Mouse (Mus musculus): ENCODE data around the gene Grin2d.

The Grin2d gene

GRCm38 (mm10) chr7:45853089-45853488 is 25.1 kb downstream of the Grin2d start:
- DNase-seq (ENCODE audit: low spot score), result no peak

DNA sequence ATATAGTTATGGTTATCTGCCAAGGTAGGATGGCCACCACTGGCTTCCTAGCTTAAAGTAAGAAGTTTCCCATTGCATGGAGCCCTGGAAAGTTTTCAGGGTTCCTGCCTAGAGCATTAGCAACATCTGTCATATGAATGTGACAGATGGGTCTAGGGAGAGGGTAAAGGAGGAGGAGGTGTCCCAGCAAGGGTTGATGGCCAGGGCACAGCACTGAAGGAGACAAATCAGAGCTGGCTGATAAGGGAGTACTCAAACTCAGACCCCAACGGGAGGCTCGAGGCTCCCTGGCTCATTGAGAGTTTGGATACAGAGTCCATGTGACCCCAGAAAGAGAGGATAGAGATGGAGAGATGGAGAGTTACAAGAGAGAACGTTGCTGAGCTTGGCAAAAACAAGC is 27.5 kb downstream of the Grin2d start:
- DNase-seq (ENCODE audit: low spot score), result no peak

- DNase-seq (ENCODE audit: low spot score), result no peak
Measured at GRCm38 (mm10) chr7:45848447-45849027, 29.6 kb downstream of the Grin2d start.

DNA sequence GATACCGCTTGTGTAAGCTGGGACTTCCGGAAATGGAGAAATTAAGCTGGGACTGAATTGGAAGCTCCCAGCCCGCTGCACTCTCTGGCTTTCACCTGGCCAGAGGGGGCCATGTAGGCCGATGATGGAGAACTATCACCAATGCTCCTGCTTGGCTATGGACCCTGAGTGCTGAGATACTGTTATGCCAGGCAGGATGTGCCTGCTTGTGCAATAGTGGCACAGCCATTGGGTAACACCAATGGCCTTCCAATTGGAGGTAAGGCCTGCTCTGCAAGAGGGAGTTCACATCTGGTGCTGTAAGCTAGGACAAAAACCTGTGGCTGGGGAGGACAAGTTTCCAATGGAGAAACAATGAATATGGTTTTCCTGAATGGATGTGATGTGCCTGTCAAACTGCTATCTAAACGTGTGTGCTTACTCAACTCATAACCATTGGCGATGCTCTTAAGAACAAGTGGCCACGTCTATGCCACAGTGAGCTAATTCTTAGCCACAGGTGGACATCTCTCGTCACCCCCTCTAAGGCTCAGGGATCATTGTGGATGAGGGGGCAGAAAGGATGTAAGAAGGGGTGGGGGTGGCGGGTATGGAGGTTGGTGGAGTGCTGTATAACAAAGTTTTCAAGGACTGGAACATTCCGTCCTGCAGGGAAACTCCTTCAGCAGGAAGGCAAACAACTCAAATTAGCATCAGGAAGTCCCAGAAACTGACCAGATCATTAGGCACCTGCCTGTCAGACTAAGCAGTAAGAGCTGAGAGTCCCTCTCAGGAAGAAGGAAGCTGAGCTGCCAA is 35.0 kb downstream of the Grin2d start:
- DNase-seq (ENCODE audit: low spot score), result no peak

DNA sequence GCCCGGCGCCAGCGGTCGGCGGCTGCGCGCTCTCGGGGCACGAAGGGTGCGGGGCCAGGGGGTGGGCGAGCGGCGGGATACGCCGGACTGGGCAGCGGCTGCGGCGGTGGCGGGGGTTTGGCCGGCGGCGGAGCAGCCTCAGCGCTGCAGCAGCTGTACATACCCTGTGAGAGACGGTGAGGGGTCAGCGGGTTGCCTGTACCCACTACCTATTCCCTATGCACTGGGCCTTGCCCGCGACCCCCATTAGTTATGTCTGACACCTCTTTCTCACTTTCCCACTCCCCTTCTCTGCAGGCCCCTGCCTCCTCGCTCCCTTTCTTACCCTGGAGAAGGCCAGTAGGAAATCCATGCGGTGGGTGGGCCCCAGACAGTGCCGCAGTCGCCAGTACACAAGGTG is 44.3 kb downstream of the Grin2d start:
- DNase-seq (ENCODE audit: low spot score), result no peak

DNA sequence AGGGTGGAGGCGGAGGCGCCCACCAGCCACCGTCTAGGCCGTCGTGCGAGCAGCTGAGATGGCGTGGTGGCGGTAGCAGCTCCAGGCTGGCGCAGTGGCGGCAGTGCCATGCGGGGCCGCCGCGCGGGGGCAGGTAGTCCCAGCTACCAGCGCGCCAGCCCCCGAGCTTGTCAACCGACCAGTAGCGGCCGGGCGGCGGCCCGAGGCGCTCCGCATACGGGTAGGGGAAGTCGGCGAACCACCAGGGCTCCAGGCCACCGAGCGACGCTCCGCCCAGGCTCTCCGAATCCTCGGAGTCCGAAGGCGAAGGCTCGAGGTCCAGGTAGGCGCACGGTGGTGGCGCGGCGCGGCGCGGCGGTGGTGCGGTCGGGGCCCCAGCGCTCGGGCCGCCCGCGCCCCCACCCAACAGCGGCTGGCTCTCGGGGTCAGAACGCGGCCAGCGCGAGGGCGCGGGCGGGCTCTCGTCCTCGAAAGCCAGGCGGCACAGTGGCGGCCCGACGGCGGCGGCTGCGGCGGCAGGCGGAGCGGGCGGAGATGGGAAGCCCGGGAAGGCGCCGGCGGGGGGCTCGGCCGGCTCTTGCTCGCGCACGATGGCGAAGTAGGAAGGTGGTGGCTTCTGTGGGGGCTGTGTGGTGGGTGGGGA is 44.9 kb downstream of the Grin2d start:
- no peak for DNase-seq (ENCODE audit: low spot score)

GRCm38 (mm10) chr7:45832428-45832827 is 45.8 kb downstream of the Grin2d start:
- DNase-seq (ENCODE audit: low spot score), result no peak

- DNase-seq (ENCODE audit: low spot score), result no peak
Measured at GRCm38 (mm10) chr7:45831128-45831525, 47.1 kb downstream of the Grin2d start.

DNA sequence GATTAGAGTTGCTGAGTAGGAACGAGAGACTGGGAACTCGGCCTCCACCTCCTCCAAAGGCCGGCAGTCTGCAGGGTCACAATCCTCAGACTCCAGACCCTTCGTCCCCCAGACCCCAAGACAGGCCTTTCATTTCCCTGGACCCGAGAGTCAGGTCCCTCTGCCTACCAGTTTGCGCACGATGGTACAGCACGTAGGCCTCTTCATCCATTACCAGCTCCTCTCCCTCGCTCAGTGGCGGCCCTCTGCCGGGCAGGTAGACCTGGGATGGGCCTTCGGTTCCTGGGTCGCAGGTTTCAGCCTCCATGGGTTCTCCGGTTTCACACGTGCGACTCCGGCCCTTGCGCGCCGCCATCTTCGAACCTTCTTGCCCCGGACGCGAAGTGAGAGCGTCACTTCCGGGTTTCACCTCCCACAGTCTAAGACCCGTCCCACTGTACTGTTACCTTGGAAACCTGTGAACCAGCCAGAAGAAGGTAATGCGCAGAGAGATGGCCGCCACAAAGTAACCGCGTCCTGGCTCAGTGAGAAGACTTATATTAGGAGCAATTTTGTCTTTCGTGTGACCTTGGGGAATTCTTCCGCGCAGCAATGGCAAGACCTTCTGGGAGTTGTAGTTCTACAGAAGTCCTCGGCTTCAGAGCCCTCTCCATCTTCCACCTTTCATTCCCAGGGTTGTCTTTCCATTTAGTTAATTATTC is 47.6 kb downstream of the Grin2d start, which contains the start of gene Grwd1:
Gene Grwd1 (minus strand): TSS at position 518 of the 701 bp plus-strand sequence.
- DNase-seq (ENCODE audit: low spot score), result peak; percentile 63

GRCm38 (mm10) chr7:45826631-45827030 is 51.5 kb downstream of the Grin2d start:
- DNase-seq (ENCODE audit: low spot score), result no peak

- DNase-seq (ENCODE audit: low spot score), result no peak
Measured at GRCm38 (mm10) chr7:45824598-45824997, 53.6 kb downstream of the Grin2d start, which contains the start of gene Kcnj14. Gene Kcnj14, minus strand, starts transcription at chr7:45824782.

DNA sequence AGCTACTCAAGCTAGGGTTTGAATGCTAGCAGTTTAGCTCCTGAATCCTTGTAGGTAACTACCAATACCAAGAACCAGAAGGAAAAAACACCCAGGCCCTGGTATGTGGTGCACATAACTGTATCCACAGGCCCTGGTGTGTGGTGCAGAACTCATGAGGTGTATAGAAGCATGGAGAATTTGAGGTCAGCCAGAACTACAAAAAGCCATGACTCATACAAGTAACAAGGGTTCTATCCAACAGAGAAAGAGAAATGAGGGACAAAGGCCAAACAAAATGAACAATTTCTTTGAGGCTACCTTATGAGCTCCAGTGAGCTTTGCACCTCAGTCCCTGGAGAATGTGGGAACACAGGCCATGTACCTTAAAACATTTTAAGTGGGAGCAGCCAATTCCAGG is 57.3 kb downstream of the Grin2d start:
- no peak for DNase-seq (ENCODE audit: low spot score)

GRCm38 (mm10) chr7:45819843-45820242 is 58.3 kb downstream of the Grin2d start:
- DNase-seq (ENCODE audit: low spot score), result no peak

DNA sequence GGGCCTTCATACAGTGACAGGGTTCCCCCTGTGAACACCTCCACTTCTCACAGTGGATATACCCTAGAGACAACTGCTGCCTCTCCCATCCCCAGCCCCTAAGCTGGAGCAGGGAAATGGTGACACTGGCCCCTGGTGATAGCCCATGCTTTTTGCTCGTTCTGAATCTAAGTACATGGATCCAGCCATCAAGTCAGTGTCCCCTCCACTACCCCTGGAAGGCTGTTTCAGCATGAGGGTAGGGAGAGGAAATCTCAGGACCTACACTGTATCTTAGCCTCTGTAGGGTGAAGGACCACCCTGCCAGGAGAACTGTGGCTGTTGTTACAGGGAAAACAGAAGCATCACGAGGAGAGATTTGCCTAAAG is 62.2 kb downstream of the Grin2d start:
- DNase-seq (ENCODE audit: low spot score), result no peak

DNA sequence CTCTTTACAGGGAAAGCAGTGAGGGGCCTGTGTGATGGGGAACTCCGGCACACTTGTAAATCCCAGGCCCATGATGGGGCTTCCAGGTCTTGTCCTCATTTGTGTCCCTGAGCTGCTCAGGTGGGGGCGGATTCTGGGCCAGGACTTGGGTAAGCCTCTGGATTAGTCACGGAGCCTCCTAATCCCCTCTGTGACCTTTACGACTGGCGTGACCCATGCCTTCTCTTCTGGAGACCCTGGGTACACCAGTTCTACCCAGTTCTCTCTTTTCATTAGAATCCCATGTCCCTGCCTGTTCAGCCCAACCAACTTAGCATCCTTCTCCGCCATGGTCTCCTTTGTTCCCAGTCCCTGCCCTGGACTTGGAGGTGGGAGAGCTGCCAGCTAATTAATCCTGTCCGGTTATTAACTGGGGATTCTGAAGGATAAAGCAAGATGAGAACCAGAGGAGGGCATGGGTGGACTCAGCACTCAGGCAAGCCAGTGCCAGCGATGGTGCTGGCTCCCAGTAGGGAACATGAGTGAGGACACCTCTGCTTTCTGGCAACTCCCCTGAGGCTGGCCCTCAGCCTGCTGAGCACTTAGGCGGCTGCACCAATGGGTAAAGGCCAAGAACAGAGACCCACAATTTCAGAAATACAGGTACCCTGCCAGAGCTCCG is 62.7 kb downstream of the Grin2d start:
- no peak for DNase-seq (ENCODE audit: low spot score)

GRCm38 (mm10) chr7:45814841-45815240 is 63.3 kb downstream of the Grin2d start:
- DNase-seq (ENCODE audit: low spot score), result no peak

- peak; percentile 98 for DNase-seq (ENCODE audit: low spot score)
Measured at GRCm38 (mm10) chr7:45813787-45814779, 64.1 kb downstream of the Grin2d start, which contains the start of gene Cyth2. Gene Cyth2, minus strand, starts transcription at chr7:45814581.

DNA sequence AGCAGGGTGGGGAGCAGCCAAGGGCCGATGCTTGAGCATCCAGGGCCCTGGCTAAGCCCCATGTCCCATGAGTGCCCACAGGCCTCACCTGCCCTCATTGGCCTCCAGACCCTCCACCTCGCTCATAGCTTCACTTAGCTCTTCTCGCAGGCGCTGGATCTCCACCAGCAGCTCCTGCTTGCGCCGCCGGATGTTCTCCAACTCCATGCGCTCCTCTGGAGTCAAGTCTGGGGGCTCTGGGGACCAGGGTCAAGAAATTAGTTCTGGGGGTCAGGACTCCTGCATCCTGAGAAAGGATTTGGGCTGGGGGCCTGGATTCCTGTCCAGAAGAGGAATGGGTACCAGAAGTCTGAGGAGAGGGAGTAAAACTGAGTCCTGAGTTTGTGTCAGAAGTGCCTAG is 65.3 kb downstream of the Grin2d start:
- DNase-seq (ENCODE audit: low spot score), result no peak

DNA sequence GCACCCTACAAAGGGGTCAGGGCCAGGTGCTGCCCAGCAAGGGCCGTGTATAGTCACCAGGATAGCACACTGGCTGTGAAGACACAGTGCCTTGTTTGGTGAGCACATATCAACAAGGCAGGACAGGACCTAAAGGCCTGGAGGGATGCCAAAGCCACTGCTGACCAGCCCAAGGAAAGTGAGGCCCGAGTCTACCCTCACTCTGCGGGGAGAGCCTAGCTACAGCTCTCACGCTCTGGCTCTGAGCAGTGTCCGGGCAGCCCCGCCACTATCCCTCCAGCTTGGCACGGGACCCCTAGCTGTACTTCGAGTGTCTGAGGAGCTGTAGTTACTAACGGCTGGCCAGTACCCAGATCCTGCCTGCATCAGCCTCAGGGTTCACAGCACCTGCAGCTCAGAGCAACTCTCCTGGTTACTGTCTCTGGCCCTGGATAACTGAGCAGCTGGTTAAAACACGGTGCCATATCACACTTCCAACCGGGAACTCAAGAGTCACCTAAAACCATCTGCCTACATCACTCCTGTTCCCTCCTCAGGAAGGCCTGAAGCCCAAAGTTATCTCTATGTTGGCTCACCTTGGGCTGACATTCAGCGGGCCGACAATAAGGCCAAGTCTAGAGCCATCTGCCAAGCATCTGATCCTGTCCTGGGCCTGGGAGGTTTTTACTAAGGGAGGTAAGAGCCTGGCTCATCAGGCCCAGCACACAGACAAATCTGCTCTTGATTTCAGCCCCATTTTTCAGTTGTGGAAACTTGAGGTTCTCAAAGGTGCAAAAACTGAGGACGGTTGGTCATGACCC is 68.7 kb downstream of the Grin2d start:
- no peak for DNase-seq (ENCODE audit: low spot score)

- no peak for DNase-seq (ENCODE audit: low spot score)
Measured at GRCm38 (mm10) chr7:45808471-45808870, 69.7 kb downstream of the Grin2d start.

Data from spleen, adult 12 weeks (tissue).